Mouse (Mus musculus): ENCODE data around the gene Stx17. TPM values are rescaled to one million over a fixed set of nuclear protein-coding genes. Genes with fewer than 3 reads are reported as not detected.

The Stx17 gene
- 14.5 and 15.9 TPM in 2 replicates for polyA plus RNA-seq (2015; fragmentation: Nextera tagmentation; extraction: Ambion mirVana)

- peaks cover 2% of the 10 kb centered on the region for H3K27me3 ChIP-seq (ENCODE audit: control insufficient read depth, insufficient read depth, low read depth, low read length)
- H3K36me3 ChIP-seq (ENCODE audit: control insufficient read depth, insufficient read depth): no peaks in the 10 kb centered on the region
- peak within 1 kb of the TSS; percentile 85 for H3K9ac ChIP-seq (ENCODE audit: low read depth, low read length)
- peak within 1 kb of the TSS; percentile 42; the same call in 1 of the 2 replicates for H3K27ac ChIP-seq (ENCODE audit: low read length)
- H3K9me3 ChIP-seq (replicated peaks; ENCODE audit: control insufficient read depth, low read length): no peaks in the 10 kb centered on the region
- peaks cover 9% of the 10 kb centered on the region for H3K4me1 ChIP-seq (ENCODE audit: control insufficient read depth, low read depth, low read length)
- peak within 1 kb of the TSS; percentile 80 for H3K4me3 ChIP-seq (ENCODE audit: low read depth, low read length)
- ATAC-seq (ENCODE audit: low read depth): peak; percentile 99
- WGBS (ENCODE audit: insufficient replicate concordance): under 1% methylated on average over 58 of the region's 58 CpGs
- peak within 1 kb of the TSS; percentile 77 for H3K4me2 ChIP-seq (ENCODE audit: low read depth, low read length)
Observed at GRCm38 (mm10) chr4:48124773-48125469, at the start of gene Stx17. Stx17 (plus strand) TSS chr4:48124915.

GRCm38 (mm10) chr4:48076693-48077471 lies 47.8 kb upstream of the Stx17 start:
- no peak overlapping the region for H3K4me2 ChIP-seq (ENCODE audit: low read depth, low read length)
- H3K9ac ChIP-seq (ENCODE audit: low read depth, low read length): no peak overlapping the region
- no peaks in the 10 kb centered on the region for H3K36me3 ChIP-seq (ENCODE audit: control insufficient read depth, insufficient read depth)
- no peaks in the 10 kb centered on the region for H3K4me1 ChIP-seq (ENCODE audit: control insufficient read depth, low read depth, low read length)
- H3K27ac ChIP-seq (ENCODE audit: low read length): no peak overlapping the region
- H3K4me3 ChIP-seq (ENCODE audit: low read depth, low read length): no peak overlapping the region
- WGBS (ENCODE audit: insufficient replicate concordance): 54% methylated on average over 13 of the region's 13 CpGs
- H3K9me3 ChIP-seq (replicated peaks; ENCODE audit: control insufficient read depth, low read length): no peaks in the 10 kb centered on the region
- no peak for ATAC-seq (ENCODE audit: low read depth)
- no peaks in the 10 kb centered on the region for H3K27me3 ChIP-seq (ENCODE audit: control insufficient read depth, insufficient read depth, low read depth, low read length)

GRCm38 (mm10) chr4:48078213-48078612 lies 46.5 kb upstream of the Stx17 start:
- H3K9me3 ChIP-seq (replicated peaks; ENCODE audit: control insufficient read depth, low read length): no peaks in the 10 kb centered on the region
- 18% methylated on average over 4 of the region's 4 CpGs for WGBS (ENCODE audit: insufficient replicate concordance)
- H3K4me2 ChIP-seq (ENCODE audit: low read depth, low read length): no peak overlapping the region
- no peaks in the 10 kb centered on the region for H3K27me3 ChIP-seq (ENCODE audit: control insufficient read depth, insufficient read depth, low read depth, low read length)
- H3K27ac ChIP-seq (ENCODE audit: low read length): no peak overlapping the region
- no peak overlapping the region for H3K4me3 ChIP-seq (ENCODE audit: low read depth, low read length)
- H3K36me3 ChIP-seq (ENCODE audit: control insufficient read depth, insufficient read depth): no peaks in the 10 kb centered on the region
- no peak for ATAC-seq (ENCODE audit: low read depth)
- H3K9ac ChIP-seq (ENCODE audit: low read depth, low read length): no peak overlapping the region
- no peaks in the 10 kb centered on the region for H3K4me1 ChIP-seq (ENCODE audit: control insufficient read depth, low read depth, low read length)

GRCm38 (mm10) chr4:48079285-48080039 lies 45.3 kb upstream of the Stx17 start:
- Histone ChIP-seq H3K4me1 (ENCODE audit: control insufficient read depth, low read depth, low read length) (no peaks in the 10 kb centered on the region), H3K4me2 (ENCODE audit: low read depth, low read length) (no peak overlapping the region), H3K9ac (ENCODE audit: low read depth, low read length) (no peak overlapping the region), H3K9me3 (replicated peaks; ENCODE audit: control insufficient read depth, low read length) (no peaks in the 10 kb centered on the region), H3K36me3 (ENCODE audit: control insufficient read depth, insufficient read depth) (no peaks in the 10 kb centered on the region), H3K27ac (ENCODE audit: low read length) (no peak overlapping the region), H3K4me3 (ENCODE audit: low read depth, low read length) (no peak overlapping the region), H3K27me3 (ENCODE audit: control insufficient read depth, insufficient read depth, low read depth, low read length) (no peaks in the 10 kb centered on the region)
- ATAC-seq (ENCODE audit: low read depth): no peak
- 52% methylated on average over 8 of the region's 8 CpGs for WGBS (ENCODE audit: insufficient replicate concordance)

- H3K4me1 ChIP-seq (ENCODE audit: control insufficient read depth, low read depth, low read length): peaks cover 8% of the 10 kb centered on the region
- H3K27me3 ChIP-seq (ENCODE audit: control insufficient read depth, insufficient read depth, low read depth, low read length): no peaks in the 10 kb centered on the region
- no peak overlapping the region for H3K4me2 ChIP-seq (ENCODE audit: low read depth, low read length)
- WGBS (ENCODE audit: insufficient replicate concordance): 73% methylated on average over 4 of the region's 4 CpGs
- H3K9ac ChIP-seq (ENCODE audit: low read depth, low read length): no peak overlapping the region
- no peaks in the 10 kb centered on the region for H3K9me3 ChIP-seq (replicated peaks; ENCODE audit: control insufficient read depth, low read length)
- H3K27ac ChIP-seq (ENCODE audit: low read length): no peak overlapping the region
- H3K4me3 ChIP-seq (ENCODE audit: low read depth, low read length): no peak overlapping the region
- no peaks in the 10 kb centered on the region for H3K36me3 ChIP-seq (ENCODE audit: control insufficient read depth, insufficient read depth)
- ATAC-seq (ENCODE audit: low read depth): no peak
Observed at GRCm38 (mm10) chr4:48083452-48083851, 41.3 kb upstream of the Stx17 start.

DNA sequence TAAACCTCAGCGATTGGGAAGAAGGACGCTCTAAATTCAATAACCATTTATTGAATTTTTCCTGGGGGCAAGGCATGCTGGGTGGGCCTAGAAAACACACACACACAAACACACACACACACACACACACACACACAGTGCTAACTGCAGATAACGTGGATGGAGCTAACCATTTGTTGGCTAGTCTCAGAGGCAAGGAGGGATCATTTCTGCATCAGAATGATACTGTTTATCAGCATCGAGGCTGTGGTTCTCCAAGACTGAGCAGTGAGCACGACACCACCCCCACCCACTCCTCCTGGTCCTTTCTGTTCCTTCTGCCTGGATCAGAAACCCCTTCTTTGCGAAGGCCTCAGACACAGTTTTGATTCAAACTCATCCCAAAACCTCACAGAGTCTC lies 38.1 kb upstream of the Stx17 start:
- WGBS (ENCODE audit: insufficient replicate concordance): 41% methylated on average over 6 of the region's 6 CpGs
- peak; percentile 95 for ATAC-seq (ENCODE audit: low read depth)
- no peaks in the 10 kb centered on the region for H3K9me3 ChIP-seq (replicated peaks; ENCODE audit: control insufficient read depth, low read length)
- peaks cover 8% of the 10 kb centered on the region for H3K4me1 ChIP-seq (ENCODE audit: control insufficient read depth, low read depth, low read length)
- H3K4me2 ChIP-seq (ENCODE audit: low read depth, low read length): no peak overlapping the region
- H3K36me3 ChIP-seq (ENCODE audit: control insufficient read depth, insufficient read depth): no peaks in the 10 kb centered on the region
- H3K9ac ChIP-seq (ENCODE audit: low read depth, low read length): no peak overlapping the region
- no peaks in the 10 kb centered on the region for H3K27me3 ChIP-seq (ENCODE audit: control insufficient read depth, insufficient read depth, low read depth, low read length)
- no peak overlapping the region for H3K27ac ChIP-seq (ENCODE audit: low read length)
- H3K4me3 ChIP-seq (ENCODE audit: low read depth, low read length): no peak overlapping the region

DNA sequence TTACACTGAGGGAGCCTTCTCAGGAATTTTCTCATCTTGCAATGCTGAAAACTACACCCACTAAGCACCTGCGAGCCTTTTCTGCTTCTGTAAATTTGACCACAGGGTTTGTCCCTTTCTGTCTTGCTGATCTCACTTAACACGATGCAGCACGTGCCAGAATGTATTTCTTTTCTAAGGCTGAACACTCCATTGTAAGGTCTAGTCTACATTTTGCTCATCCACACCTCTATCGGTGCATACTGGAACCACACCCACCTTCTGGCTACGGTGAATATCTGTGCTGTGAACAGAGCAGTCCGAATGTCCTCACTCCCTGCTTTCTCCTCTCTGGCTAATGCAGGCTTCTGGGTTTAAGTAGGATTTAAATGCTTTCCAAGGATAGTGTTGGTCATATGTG lies 37.2 kb upstream of the Stx17 start:
- Histone ChIP-seq H3K4me2 (ENCODE audit: low read depth, low read length) (no peak overlapping the region), H3K9ac (ENCODE audit: low read depth, low read length) (no peak overlapping the region), H3K36me3 (ENCODE audit: control insufficient read depth, insufficient read depth) (no peaks in the 10 kb centered on the region), H3K27ac (ENCODE audit: low read length) (no peak overlapping the region), H3K9me3 (replicated peaks; ENCODE audit: control insufficient read depth, low read length) (no peaks in the 10 kb centered on the region), H3K4me1 (ENCODE audit: control insufficient read depth, low read depth, low read length) (peaks cover 8% of the 10 kb centered on the region), H3K4me3 (ENCODE audit: low read depth, low read length) (no peak overlapping the region), H3K27me3 (ENCODE audit: control insufficient read depth, insufficient read depth, low read depth, low read length) (no peaks in the 10 kb centered on the region)
- 55% methylated on average over 6 of the region's 6 CpGs for WGBS (ENCODE audit: insufficient replicate concordance)
- ATAC-seq (ENCODE audit: low read depth): peak; percentile 40; the same call in 1 of the 2 replicates

DNA sequence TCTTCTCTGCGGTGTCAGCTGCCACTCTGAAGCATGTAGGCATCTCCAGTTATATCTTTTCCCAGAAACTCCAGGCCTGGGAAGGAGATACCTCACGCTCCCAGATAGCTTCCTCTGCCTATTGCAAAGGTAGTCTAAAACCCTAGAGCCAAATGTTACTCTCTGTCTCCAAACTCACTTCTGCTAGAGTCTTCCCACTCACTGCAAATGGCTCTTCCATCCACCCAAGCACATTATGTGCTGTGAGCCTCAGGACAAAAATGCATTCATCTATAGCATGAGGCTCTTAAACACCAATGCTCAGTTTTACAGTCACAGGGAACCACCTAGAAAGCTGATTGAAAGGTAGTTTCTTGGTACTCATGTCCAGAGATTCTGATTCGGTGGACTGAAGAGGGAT lies 31.5 kb upstream of the Stx17 start:
- H3K9ac ChIP-seq (ENCODE audit: low read depth, low read length): no peak overlapping the region
- H3K27ac ChIP-seq (ENCODE audit: low read length): no peak overlapping the region
- no peaks in the 10 kb centered on the region for H3K9me3 ChIP-seq (replicated peaks; ENCODE audit: control insufficient read depth, low read length)
- H3K4me1 ChIP-seq (ENCODE audit: control insufficient read depth, low read depth, low read length): no peaks in the 10 kb centered on the region
- no peaks in the 10 kb centered on the region for H3K36me3 ChIP-seq (ENCODE audit: control insufficient read depth, insufficient read depth)
- ATAC-seq (ENCODE audit: low read depth): no peak
- no peak overlapping the region for H3K4me2 ChIP-seq (ENCODE audit: low read depth, low read length)
- no peaks in the 10 kb centered on the region for H3K27me3 ChIP-seq (ENCODE audit: control insufficient read depth, insufficient read depth, low read depth, low read length)
- H3K4me3 ChIP-seq (ENCODE audit: low read depth, low read length): no peak overlapping the region
- 59% methylated on average over 3 of the region's 3 CpGs for WGBS (ENCODE audit: insufficient replicate concordance)

Measured in liver, embryonic 16.5 days (tissue).